Mouse (Mus musculus) lung, embryonic 15.5 days (tissue): Measurements from ENCODE around the gene Adap2. TPM values are rescaled to one million over a fixed set of nuclear protein-coding genes. Genes with fewer than 3 reads are reported as not detected.

Experiments used
- ATAC-seq: fragments of 200-750 bp; cut with Nextera tagmentation; 2 replicates; pipeline ENCODE4 v1.8.0; 2017; ENCODE audit warnings: moderate number of reproducible peaks, borderline replicate concordance; ENCODE audit not compliant: low FRiP score, low TSS enrichment; ENCODE audit errors: extremely low read depth
- H3K27ac ChIP-seq: fragments of 300-500 bp; sonication (generic); 2 replicates; pipeline ENCODE4 v1.5.1; 2015; ENCODE audit warnings: moderate library complexity, mild to moderate bottlenecking, inconsistent platforms
- H3K27me3 ChIP-seq: fragments of 300-500 bp; sonication (generic); 2 replicates; pipeline ENCODE4 v1.6.1; 2015; ENCODE audit warnings: inconsistent platforms
- H3K36me3 ChIP-seq: fragments of 300-500 bp; sonication (generic); 2 replicates; pipeline ENCODE4 v1.6.1; 2015; ENCODE audit warnings: inconsistent platforms
- H3K4me1 ChIP-seq: fragments of 300-500 bp; sonication (generic); 2 replicates; pipeline ENCODE4 v1.6.1; 2015; ENCODE audit warnings: inconsistent platforms
- H3K4me2 ChIP-seq: fragments of 300-500 bp; sonication (generic); 2 replicates; pipeline ENCODE4 v1.6.1; 2015; ENCODE audit warnings: inconsistent platforms, mild to moderate bottlenecking, moderate library complexity
- H3K4me3 ChIP-seq: fragments of 300-500 bp; sonication (generic); 2 replicates; pipeline ENCODE4 v1.5.1; 2015; ENCODE audit warnings: mild to moderate bottlenecking, inconsistent platforms
- H3K9ac ChIP-seq: fragments of 300-500 bp; sonication (generic); 2 replicates; pipeline ENCODE4 v1.6.1; 2015; ENCODE audit warnings: inconsistent platforms
- H3K9me3 ChIP-seq: fragments of 300-500 bp; sonication (generic); 2 replicates; pipeline ENCODE4 v1.6.1; 2016; ENCODE audit warnings: inconsistent platforms
- WGBS: fragments of 180-500 bp; shearing (Covaris S2); methylation state at CpG from one replicate; pipeline ENCODE4 v1.1.7; 2015; 5-methylcytosine and 5-hydroxymethylcytosine counted together
- polyA plus RNA-seq: library from polyadenylated mRNA; unstranded; fragments of >200 nt; fragmentation: Nextera tagmentation; extraction: Ambion mirVana; gene quantifications from 2 replicates; pipeline ENCODE4 v1.2.1, GENCODE M21; 2015

The Adap2 gene
- polyA plus RNA-seq = 2.4 and 2.5 TPM in 2 replicates

- ATAC-seq = peak; percentile 94
- Histone ChIP-seq H3K9me3 (no peaks in the 10 kb centered on the region), H3K36me3 (no peaks in the 10 kb centered on the region), H3K4me3 (peak within 1 kb of the TSS; percentile 56), H3K9ac (peak within 1 kb of the TSS; percentile 38), H3K4me2 (peak within 1 kb of the TSS; percentile 89), H3K4me1 (peaks cover 8% of the 10 kb centered on the region; the same call in 1 of the 2 replicates), H3K27me3 (peaks cover 49% of the 10 kb centered on the region), H3K27ac (no peak within 1 kb of the TSS)
- 3% methylated on average over 38 of the region's 47 CpGs for WGBS
Measured at GRCm38 (mm10) chr11:80153857-80154495, at the start of gene Adap2. TSS of gene Adap2 (plus strand) at chr11:80154105.

- Histone ChIP-seq H3K27ac (no peak overlapping the region), H3K36me3 (peaks cover 49% of the 10 kb centered on the region), H3K4me3 (no peak overlapping the region), H3K4me2 (no peak overlapping the region), H3K27me3 (no peaks in the 10 kb centered on the region), H3K4me1 (no peaks in the 10 kb centered on the region), H3K9ac (no peak overlapping the region), H3K9me3 (no peaks in the 10 kb centered on the region)
- 81% methylated on average over 1 of the region's 1 CpGs for WGBS
- no peak for ATAC-seq
Measured at GRCm38 (mm10) chr11:80104407-80104806, 49.5 kb upstream of the Adap2 start.

GRCm38 (mm10) chr11:80116411-80116810 is 37.5 kb upstream of the Adap2 start:
- Histone ChIP-seq H3K36me3 (peaks cover 67% of the 10 kb centered on the region), H3K4me3 (no peak overlapping the region), H3K9ac (no peak overlapping the region), H3K4me2 (no peak overlapping the region), H3K4me1 (no peaks in the 10 kb centered on the region), H3K27me3 (no peaks in the 10 kb centered on the region), H3K9me3 (no peaks in the 10 kb centered on the region), H3K27ac (no peak overlapping the region)
- ATAC-seq = no peak
- WGBS = 67% methylated on average over 1 of the region's 1 CpGs

- no peak overlapping the region for H3K4me3 ChIP-seq
- H3K27me3 ChIP-seq = no peaks in the 10 kb centered on the region
- H3K9me3 ChIP-seq = no peaks in the 10 kb centered on the region
- H3K36me3 ChIP-seq = peaks cover 62% of the 10 kb centered on the region
- no peak overlapping the region for H3K9ac ChIP-seq
- H3K27ac ChIP-seq = no peak overlapping the region
- no peak for ATAC-seq
- H3K4me1 ChIP-seq = no peaks in the 10 kb centered on the region
- no peak overlapping the region for H3K4me2 ChIP-seq
- 57% methylated on average over 1 of the region's 1 CpGs for WGBS
Measured at GRCm38 (mm10) chr11:80132050-80132449, 21.9 kb upstream of the Adap2 start.

GRCm38 (mm10) chr11:80134744-80135143 is 19.2 kb upstream of the Adap2 start:
- ATAC-seq = no peak
- Histone ChIP-seq H3K36me3 (peaks cover 57% of the 10 kb centered on the region), H3K4me3 (no peak overlapping the region), H3K27me3 (no peaks in the 10 kb centered on the region), H3K4me1 (no peaks in the 10 kb centered on the region), H3K9ac (no peak overlapping the region), H3K9me3 (no peaks in the 10 kb centered on the region), H3K4me2 (no peak overlapping the region), H3K27ac (no peak overlapping the region)
- 70% methylated on average over 4 of the region's 4 CpGs for WGBS

- no peaks in the 10 kb centered on the region for H3K27me3 ChIP-seq
- no peak overlapping the region for H3K27ac ChIP-seq
- peaks cover 54% of the 10 kb centered on the region for H3K36me3 ChIP-seq
- H3K9ac ChIP-seq = no peak overlapping the region
- no peak overlapping the region for H3K4me3 ChIP-seq
- H3K9me3 ChIP-seq = no peaks in the 10 kb centered on the region
- 90% methylated on average over 11 of the region's 11 CpGs for WGBS
- H3K4me1 ChIP-seq = no peaks in the 10 kb centered on the region
- ATAC-seq = no peak
- H3K4me2 ChIP-seq = no peak overlapping the region
Measured at GRCm38 (mm10) chr11:80135954-80136683, 17.8 kb upstream of the Adap2 start.

- Histone ChIP-seq H3K9ac (no peak overlapping the region), H3K4me2 (no peak overlapping the region), H3K4me1 (no peaks in the 10 kb centered on the region), H3K36me3 (peaks cover 50% of the 10 kb centered on the region), H3K4me3 (no peak overlapping the region), H3K27me3 (no peaks in the 10 kb centered on the region), H3K9me3 (no peaks in the 10 kb centered on the region), H3K27ac (no peak overlapping the region)
- no peak for ATAC-seq
- WGBS = 85% methylated on average over 13 of the region's 13 CpGs
Measured at GRCm38 (mm10) chr11:80136786-80137185, 17.1 kb upstream of the Adap2 start.

- H3K27ac ChIP-seq = no peak overlapping the region
- 83% methylated on average over 5 of the region's 5 CpGs for WGBS
- no peak overlapping the region for H3K9ac ChIP-seq
- H3K9me3 ChIP-seq = no peaks in the 10 kb centered on the region
- no peak for ATAC-seq
- H3K4me3 ChIP-seq = no peak overlapping the region
- no peak overlapping the region for H3K4me2 ChIP-seq
- peaks cover under 1% of the 10 kb centered on the region; the same call in 1 of the 2 replicates for H3K4me1 ChIP-seq
- peaks cover 40% of the 10 kb centered on the region for H3K36me3 ChIP-seq
- no peaks in the 10 kb centered on the region for H3K27me3 ChIP-seq
Measured at GRCm38 (mm10) chr11:80137773-80138172, 16.1 kb upstream of the Adap2 start.

- H3K36me3 ChIP-seq = peaks cover 12% of the 10 kb centered on the region; the same call in 1 of the 2 replicates
- under 1% methylated on average over 40 of the region's 40 CpGs for WGBS
- peak within 1 kb of the TSS; percentile 89 for H3K9ac ChIP-seq
- H3K27ac ChIP-seq = peak within 1 kb of the TSS; percentile 89
- H3K4me1 ChIP-seq = peaks cover 5% of the 10 kb centered on the region; the same call in 1 of the 2 replicates
- H3K4me3 ChIP-seq = peak within 1 kb of the TSS; percentile 71
- no peaks in the 10 kb centered on the region for H3K27me3 ChIP-seq
- peak; percentile 88 for ATAC-seq
- H3K9me3 ChIP-seq = no peaks in the 10 kb centered on the region
- peak within 1 kb of the TSS; percentile 69 for H3K4me2 ChIP-seq
Measured at GRCm38 (mm10) chr11:80141825-80142521, 11.9 kb upstream of the Adap2 start, which contains the start of gene Tefm. TSS of gene Tefm (minus strand) at chr11:80142175.

- Histone ChIP-seq H3K9ac (peak overlapping the region; percentile 89; the same call in 1 of the 2 replicates), H3K4me2 (peak overlapping the region; percentile 69), H3K4me3 (peak overlapping the region; percentile 71), H3K4me1 (peaks cover 5% of the 10 kb centered on the region; the same call in 1 of the 2 replicates), H3K27ac (no peak overlapping the region), H3K9me3 (no peaks in the 10 kb centered on the region), H3K27me3 (no peaks in the 10 kb centered on the region), H3K36me3 (peaks cover 9% of the 10 kb centered on the region; the same call in 1 of the 2 replicates)
- 40% methylated on average over 8 of the region's 8 CpGs for WGBS
- no peak for ATAC-seq
Measured at GRCm38 (mm10) chr11:80142872-80143271, 11.0 kb upstream of the Adap2 start.

GRCm38 (mm10) chr11:80145787-80146275 is 8.1 kb upstream of the Adap2 start:
- H3K4me2 ChIP-seq = no peak overlapping the region
- no peak for ATAC-seq

More at GRCm38 (mm10) chr11:80145787-80146275, 8.1 kb upstream of the Adap2 start:
- H3K27me3 ChIP-seq = no peaks in the 10 kb centered on the region
- no peak overlapping the region for H3K4me3 ChIP-seq
- no peaks in the 10 kb centered on the region for H3K36me3 ChIP-seq
- no peak overlapping the region for H3K27ac ChIP-seq
- no peaks in the 10 kb centered on the region for H3K9me3 ChIP-seq
- no peak overlapping the region for H3K9ac ChIP-seq
- H3K4me1 ChIP-seq = peaks cover 5% of the 10 kb centered on the region; the same call in 1 of the 2 replicates
- 30% methylated on average over 10 of the region's 10 CpGs for WGBS
